Mouse (Mus musculus) v-Abl transformed pro-B cells (cell line): ENCODE results near the gene Gm9844.

ENCODE experiments used
- in situ Hi-C, 2 experiments: fragments of 400-800 bp; cut with MboI; formaldehyde crosslinking; loops; one replicate each; pipeline ENCODE4 v1.15.1; 2025; ENCODE audit not compliant: unreplicated experiment in 2 of 2

Gene Gm9844

DNA sequence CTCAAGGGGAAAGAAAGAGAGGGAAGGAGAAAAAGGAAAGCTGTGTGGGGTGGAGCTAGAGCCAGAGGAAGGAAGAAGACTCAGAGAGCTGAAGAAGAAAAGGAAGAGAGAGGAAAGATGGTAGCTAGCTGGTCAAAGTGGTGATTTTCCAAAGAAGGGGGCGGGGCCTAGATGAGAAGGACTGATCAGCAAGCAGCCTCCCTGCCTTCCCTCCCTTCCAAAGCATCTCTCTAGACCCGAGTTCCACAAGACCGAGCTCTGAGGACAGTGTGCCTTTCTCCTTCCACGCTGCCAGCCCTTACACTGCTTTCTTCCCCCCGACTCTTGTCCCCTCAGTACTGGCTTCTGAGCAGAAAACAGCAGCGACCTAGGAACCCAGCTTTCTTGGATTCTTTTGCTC lies 2.1 kb downstream of the Gm9844 start:
- in situ Hi-C loops, result no loop called here

- in situ Hi-C loops, result no loop called here
These were observed 7.1 kb downstream of the Gm9844 start for GRCm38 (mm10) chr7:24869080-24869479.

GRCm38 (mm10) chr7:24869532-24870165 lies 7.6 kb downstream of the Gm9844 start, which contains the start of the genes Lypd4 and Dmrtc2:
Lypd4 (minus strand) TSS chr7:24869941.
Dmrtc2 (plus strand) TSS chr7:24870057.
- in situ Hi-C loops, result loop anchor here in 1 of 2 experiments (5.0 kb wide), 1 partner anchor 47 kb away; no protein-coding TSS in a partner anchor

- in situ Hi-C loops, result loop anchor here in 1 of 2 experiments (25.0 kb wide), 1 partner anchor 835 kb away; the partner anchor contains the start of gene Ccdc97
These were observed 15.6 kb downstream of the Gm9844 start for GRCm38 (mm10) chr7:24877588-24877987.

DNA sequence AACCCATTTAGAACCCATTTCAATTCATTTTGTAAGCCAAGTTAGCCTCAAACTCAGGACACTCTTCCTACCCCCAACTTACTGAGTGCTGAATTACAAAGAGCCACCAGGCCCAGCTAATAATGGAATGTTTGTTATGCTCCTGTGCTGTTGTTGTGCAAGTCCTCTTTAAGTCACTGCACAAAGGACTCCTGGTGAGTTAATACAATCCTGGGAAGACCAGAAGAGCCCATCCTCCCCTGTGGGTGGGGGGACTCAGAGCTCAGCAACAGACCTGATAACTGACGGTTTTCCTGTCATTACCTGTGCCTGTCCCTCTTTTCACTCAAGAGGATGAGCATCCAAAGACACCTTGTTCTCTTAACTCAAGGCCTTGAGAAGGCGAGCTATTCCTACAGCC lies 17.6 kb downstream of the Gm9844 start:
- in situ Hi-C loops, result loop anchor here in 1 of 2 experiments (5.0 to 25.0 kb wide), 2 partner anchors 62 to 833 kb away; partner anchors contain the start of gene Ccdc97

DNA sequence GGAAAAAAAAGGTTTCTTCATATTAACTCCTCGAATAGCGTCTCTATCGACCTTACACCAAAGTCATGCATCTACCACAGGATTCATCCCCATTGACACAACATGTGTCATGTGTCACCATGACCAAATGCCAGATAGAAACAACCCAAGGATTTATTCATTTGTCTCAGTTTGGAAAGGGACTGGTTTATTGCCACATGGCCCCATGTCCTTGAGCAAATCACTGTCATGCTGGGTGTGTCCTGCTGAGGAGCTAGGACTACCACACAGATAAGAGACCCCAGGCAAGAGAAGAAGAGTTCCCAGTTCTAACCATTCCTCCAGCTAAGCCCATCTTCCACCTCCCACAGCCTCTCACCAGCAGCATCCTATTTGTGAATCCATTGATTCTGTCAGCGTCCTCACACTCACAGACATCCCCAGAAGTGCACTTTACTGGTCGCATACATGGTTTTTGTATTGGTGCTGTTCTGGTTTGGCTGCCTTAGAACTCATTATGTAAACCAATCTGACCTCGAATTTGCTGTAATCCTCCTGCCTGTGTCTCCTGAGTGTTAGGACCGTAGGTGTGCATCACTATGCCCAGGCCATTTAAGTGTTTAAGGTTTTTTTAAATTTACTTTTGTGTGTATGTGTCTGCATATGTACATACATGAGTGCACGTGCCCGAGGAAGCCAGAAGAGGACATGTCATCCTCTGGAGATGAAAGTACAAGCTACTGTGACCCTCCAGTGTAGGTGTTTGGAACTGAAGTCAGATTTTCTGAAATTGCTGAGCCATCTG lies 20.6 kb downstream of the Gm9844 start:
- in situ Hi-C loops, result loop anchor here in 1 of 2 experiments (5.0 to 25.0 kb wide), 2 partner anchors 65 to 830 kb away; partner anchors contain the start of gene Ccdc97

GRCm38 (mm10) chr7:24883896-24884692 lies 22.1 kb downstream of the Gm9844 start, which contains the start of gene Rps19:
Rps19 (plus strand) TSS chr7:24884371.
- in situ Hi-C loops, result loop anchor here in 1 of 2 experiments (5.0 to 25.0 kb wide), 2 partner anchors 67 to 828 kb away; partner anchors contain the start of gene Ccdc97

DNA sequence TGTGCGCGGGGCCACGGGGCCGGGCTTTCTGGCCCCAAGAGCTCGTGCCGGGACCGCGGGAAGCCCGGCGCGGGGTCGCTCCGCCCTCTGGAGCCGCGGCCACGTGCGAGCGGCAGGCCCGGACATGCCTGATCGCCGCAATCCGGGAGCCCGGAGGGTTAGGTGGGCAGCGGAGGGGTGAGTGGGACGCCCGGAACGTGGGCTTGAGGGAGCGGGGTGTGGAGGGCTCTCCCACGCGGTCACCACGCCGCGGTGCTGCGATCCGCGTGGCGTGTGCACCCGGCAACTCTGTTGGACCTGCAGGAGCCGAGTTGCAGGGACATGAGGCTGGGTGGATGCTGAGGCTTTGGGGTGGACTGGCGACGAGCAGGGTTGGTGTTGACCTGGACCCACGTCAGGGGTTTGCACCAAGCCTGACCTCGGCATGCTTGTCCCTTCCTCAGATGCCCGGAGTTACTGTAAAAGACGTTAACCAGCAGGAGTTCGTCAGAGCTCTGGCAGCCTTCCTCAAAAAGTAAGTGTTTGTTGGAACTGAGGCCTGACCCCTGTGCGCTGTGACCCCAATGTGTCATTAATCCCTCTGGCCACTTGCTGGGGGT lies 22.8 kb downstream of the Gm9844 start:
- in situ Hi-C loops, result loop anchor here (5.0 to 25.0 kb wide), 4 partner anchors 38 to 828 kb away; partner anchors contain the start of gene Ccdc97 (in 1 of the 2)

GRCm38 (mm10) chr7:24885468-24886307 lies 23.7 kb downstream of the Gm9844 start:
- in situ Hi-C loops, result loop anchor here (5.0 to 25.0 kb wide), 3 partner anchors 37 to 827 kb away; partner anchors contain the start of gene Ccdc97 (in 1 of the 2)

DNA sequence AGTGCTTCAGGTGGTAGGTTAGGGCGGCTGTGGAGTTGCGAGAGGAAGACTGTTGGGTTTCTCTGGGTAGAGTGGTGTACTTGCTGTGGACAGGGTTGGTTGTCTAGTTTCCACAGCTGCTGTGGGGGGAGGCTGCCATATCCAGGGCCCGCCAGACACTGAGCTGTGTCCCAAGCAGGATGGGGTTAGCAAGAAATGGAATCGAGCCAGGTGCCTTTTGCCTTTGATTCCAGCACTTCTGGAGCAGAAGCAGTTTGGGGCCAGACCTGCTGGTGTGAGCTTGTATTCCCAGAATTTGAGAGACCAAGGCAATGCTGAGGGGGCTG lies 24.3 kb downstream of the Gm9844 start:
- in situ Hi-C loops, result loop anchor here (5.0 to 25.0 kb wide), 3 partner anchors 36 to 826 kb away; partner anchors contain the start of gene Ccdc97 (in 1 of the 2)

DNA sequence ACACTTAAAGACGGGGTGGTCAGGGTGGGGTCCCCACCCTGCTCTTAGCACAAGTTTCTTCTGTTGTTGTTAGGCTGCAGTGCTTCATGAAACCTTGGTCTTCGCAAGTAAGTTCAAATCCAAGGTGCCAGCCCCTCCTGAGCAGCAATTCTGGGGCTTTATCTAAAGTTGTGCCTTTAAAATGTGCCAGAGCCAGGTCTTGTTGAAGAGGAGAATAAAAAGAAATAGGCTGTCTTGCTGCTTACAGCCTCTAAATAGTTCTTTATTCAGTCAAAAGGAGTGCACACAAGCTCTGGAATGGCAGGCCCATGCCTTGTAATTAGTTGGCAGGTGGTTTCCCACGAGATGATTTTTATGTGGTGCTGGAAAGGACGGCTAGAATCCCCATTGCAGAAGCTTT lies 25.1 kb downstream of the Gm9844 start:
- in situ Hi-C loops, result loop anchor here (5.0 to 25.0 kb wide), 3 partner anchors 35 to 825 kb away; partner anchors contain the start of gene Ccdc97 (in 1 of the 2)

DNA sequence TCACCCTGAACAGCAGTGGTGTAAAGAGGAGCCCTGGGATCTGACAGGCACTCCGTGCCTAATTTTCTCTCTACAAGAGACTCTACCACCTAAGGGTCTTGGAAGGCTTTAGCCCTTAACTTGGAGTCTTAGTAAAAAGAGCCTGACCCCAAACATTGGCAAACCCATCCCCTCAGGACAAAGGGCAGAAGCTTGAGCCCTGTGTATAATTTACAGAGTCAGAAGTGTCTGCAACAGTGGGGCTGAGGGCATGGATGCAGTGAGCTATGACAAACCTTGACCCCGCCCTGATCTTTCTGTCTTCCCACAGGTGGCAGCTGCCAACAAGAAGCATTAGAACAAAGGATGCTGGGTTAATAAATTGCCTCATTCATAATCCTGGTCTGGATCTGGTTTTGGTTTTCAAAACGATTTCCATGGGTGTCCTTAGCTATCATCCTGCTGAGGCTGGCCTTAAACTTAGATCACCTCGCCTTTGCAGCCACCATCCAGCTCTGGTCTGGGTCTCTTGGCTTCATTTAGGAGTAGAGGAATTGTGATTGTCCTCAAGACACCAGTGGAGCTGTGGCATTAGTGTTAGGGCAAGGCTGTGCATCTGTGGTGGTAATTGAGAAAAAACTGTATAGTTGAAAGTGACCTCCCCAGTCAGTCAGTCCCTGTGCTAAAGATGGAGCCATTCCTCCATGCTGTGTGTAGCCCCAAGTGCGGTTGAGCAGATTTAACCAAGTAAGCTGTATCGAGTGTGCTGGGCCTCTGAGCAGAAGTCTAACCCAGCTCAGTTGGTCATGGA lies 27.6 kb downstream of the Gm9844 start:
- in situ Hi-C loops, result loop anchor here (5.0 to 25.0 kb wide), 3 partner anchors 33 to 823 kb away; partner anchors contain the start of gene Ccdc97 (in 1 of the 2)

- in situ Hi-C loops, result loop anchor here in 1 of 2 experiments (25.0 kb wide), 1 partner anchor 822 kb away; the partner anchor contains the start of gene Ccdc97
These were observed 28.5 kb downstream of the Gm9844 start for GRCm38 (mm10) chr7:24890281-24891216.

- in situ Hi-C loops, result loop anchor here in 1 of 2 experiments (25.0 kb wide), 1 partner anchor 821 kb away; the partner anchor contains the start of gene Ccdc97
These were observed 29.5 kb downstream of the Gm9844 start for GRCm38 (mm10) chr7:24891241-24892124.

DNA sequence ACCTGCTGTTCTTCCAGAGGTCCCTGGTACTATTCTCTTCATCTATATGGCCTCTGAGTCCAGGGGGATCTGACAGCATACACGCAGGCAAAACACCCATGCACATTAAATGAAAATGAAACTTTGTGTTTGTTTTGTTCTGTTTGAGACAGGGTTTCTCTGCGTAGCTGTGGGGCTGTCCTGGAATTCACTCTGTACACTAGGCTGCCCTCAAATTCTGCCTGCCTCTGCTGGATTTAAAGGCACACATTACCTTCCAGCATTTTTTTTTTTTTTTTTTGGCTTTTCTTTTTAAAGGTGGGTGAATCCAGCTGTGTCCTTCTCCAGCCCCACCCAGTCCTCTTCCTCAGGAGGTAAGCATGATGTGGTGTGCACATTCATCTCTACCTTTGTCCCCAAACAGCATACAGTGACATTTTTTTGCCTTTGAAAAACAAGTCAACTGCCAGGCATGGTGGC lies 30.1 kb downstream of the Gm9844 start:
- in situ Hi-C loops, result loop anchor here in 1 of 2 experiments (25.0 kb wide), 1 partner anchor 820 kb away; the partner anchor contains the start of gene Ccdc97
